Mouse (Mus musculus): Measurements from ENCODE around the gene Yif1b.

Gene Yif1b

GRCm38 (mm10) chr7:29244732-29245416 is 6.7 kb downstream of the Yif1b start:
- 91% methylated on average over 7 of the region's 7 CpGs for WGBS

GRCm38 (mm10) chr7:29246015-29246414 is 7.9 kb downstream of the Yif1b start:
- 81% methylated on average over 5 of the region's 5 CpGs for WGBS

- 78% methylated on average over 21 of the region's 21 CpGs for WGBS
Observed at GRCm38 (mm10) chr7:29246619-29247313, 8.6 kb downstream of the Yif1b start.

- WGBS: 47% methylated on average over 16 of the region's 16 CpGs
Observed at GRCm38 (mm10) chr7:29247314-29247700, 9.2 kb downstream of the Yif1b start.

- 48% methylated on average over 19 of the region's 19 CpGs for WGBS
Observed at GRCm38 (mm10) chr7:29247706-29248105, 9.6 kb downstream of the Yif1b start.

- WGBS: 55% methylated on average over 20 of the region's 20 CpGs
Observed at GRCm38 (mm10) chr7:29248261-29248841, 10.2 kb downstream of the Yif1b start, which contains the start of gene 2200002D01Rik. Gene 2200002D01Rik, minus strand, starts transcription at chr7:29248466.

GRCm38 (mm10) chr7:29251166-29251565 is 13.0 kb downstream of the Yif1b start:
- 84% methylated on average over 3 of the region's 3 CpGs for WGBS

GRCm38 (mm10) chr7:29253842-29254241 is 15.7 kb downstream of the Yif1b start:
- WGBS: 68% methylated on average over 5 of the region's 5 CpGs

GRCm38 (mm10) chr7:29255875-29256274 is 17.7 kb downstream of the Yif1b start:
- 80% methylated on average over 4 of the region's 4 CpGs for WGBS

GRCm38 (mm10) chr7:29257368-29257767 is 19.2 kb downstream of the Yif1b start:
- WGBS: 84% methylated on average over 1 of the region's 1 CpGs

GRCm38 (mm10) chr7:29259781-29260730 is 21.9 kb downstream of the Yif1b start:
- whole genome bisulfite sequencing: 81% methylated on average over 10 of the region's 10 CpGs

GRCm38 (mm10) chr7:29262151-29262550 is 24.0 kb downstream of the Yif1b start:
- 87% methylated on average over 6 of the region's 6 CpGs for WGBS

- WGBS: 98% methylated on average over 3 of the region's 3 CpGs
Observed at GRCm38 (mm10) chr7:29263831-29264230, 25.7 kb downstream of the Yif1b start.

GRCm38 (mm10) chr7:29265636-29266035 is 27.5 kb downstream of the Yif1b start:
- WGBS: 95% methylated on average over 7 of the region's 7 CpGs

- 83% methylated on average over 4 of the region's 4 CpGs for WGBS
Observed at GRCm38 (mm10) chr7:29266931-29267330, 28.8 kb downstream of the Yif1b start.

- WGBS: 93% methylated on average over 4 of the region's 4 CpGs
Observed at GRCm38 (mm10) chr7:29270445-29270844, 32.3 kb downstream of the Yif1b start.

GRCm38 (mm10) chr7:29271687-29272465 is 33.7 kb downstream of the Yif1b start:
- whole genome bisulfite sequencing: 49% methylated on average over 8 of the region's 8 CpGs

- 69% methylated on average over 5 of the region's 5 CpGs for WGBS
Observed at GRCm38 (mm10) chr7:29276715-29277114, 38.6 kb downstream of the Yif1b start.

- 90% methylated on average over 4 of the region's 4 CpGs for WGBS
Observed at GRCm38 (mm10) chr7:29277510-29277909, 39.4 kb downstream of the Yif1b start.

GRCm38 (mm10) chr7:29279924-29280323 is 41.8 kb downstream of the Yif1b start:
- WGBS: 93% methylated on average over 8 of the region's 8 CpGs

GRCm38 (mm10) chr7:29280801-29281200 is 42.7 kb downstream of the Yif1b start:
- WGBS: 13% methylated on average over 13 of the region's 13 CpGs

Measured in cerebral cortex, adult 2 months (tissue).